Mouse (Mus musculus): ENCODE data around the gene Hspb7.

The Hspb7 gene

GRCm38 (mm10) chr4:141420192-141420829, at the start of gene Hspb7:
TSS of gene Hspb7 (plus strand) at chr4:141420779.
- no peak for DNase-seq (ENCODE audit: low read depth)

- DNase-seq (ENCODE audit: low read depth) = no peak
These were observed 48.2 kb upstream of the Hspb7 start for GRCm38 (mm10) chr4:141372426-141372825.

- no peak for DNase-seq (ENCODE audit: low read depth)
These were observed 40.9 kb upstream of the Hspb7 start for GRCm38 (mm10) chr4:141379674-141380073.

GRCm38 (mm10) chr4:141382406-141382805, 38.2 kb upstream of the Hspb7 start:
- DNase-seq (ENCODE audit: low read depth) = no peak

- DNase-seq (ENCODE audit: low read depth) = peak; percentile 75
These were observed 35.3 kb upstream of the Hspb7 start for GRCm38 (mm10) chr4:141385275-141385674.

- DNase-seq (ENCODE audit: low read depth) = no peak
These were observed 34.4 kb upstream of the Hspb7 start for GRCm38 (mm10) chr4:141386150-141386549.

GRCm38 (mm10) chr4:141387093-141387784, 33.3 kb upstream of the Hspb7 start:
- DNase-seq (ENCODE audit: low read depth) = peak; percentile 75

- DNase-seq (ENCODE audit: low read depth) = no peak
These were observed 32.6 kb upstream of the Hspb7 start for GRCm38 (mm10) chr4:141387933-141388332.

- DNase-seq (ENCODE audit: low read depth) = no peak
These were observed 31.0 kb upstream of the Hspb7 start for GRCm38 (mm10) chr4:141389366-141390150.

GRCm38 (mm10) chr4:141391293-141391692, 29.3 kb upstream of the Hspb7 start:
- no peak for DNase-seq (ENCODE audit: low read depth)

GRCm38 (mm10) chr4:141394751-141395150, 25.8 kb upstream of the Hspb7 start:
- no peak for DNase-seq (ENCODE audit: low read depth)

- no peak for DNase-seq (ENCODE audit: low read depth)
These were observed 22.7 kb upstream of the Hspb7 start for GRCm38 (mm10) chr4:141397861-141398260.

- DNase-seq (ENCODE audit: low read depth) = no peak
These were observed 22.0 kb upstream of the Hspb7 start, which contains the start of gene Clcnka for GRCm38 (mm10) chr4:141398545-141398944. TSS of gene Clcnka (minus strand) at chr4:141398724.

GRCm38 (mm10) chr4:141400171-141400570, 20.4 kb upstream of the Hspb7 start:
- DNase-seq (ENCODE audit: low read depth) = no peak

- peak; percentile 87 for DNase-seq (ENCODE audit: low read depth)
These were observed 15.9 kb upstream of the Hspb7 start for GRCm38 (mm10) chr4:141404518-141405313.

GRCm38 (mm10) chr4:141405314-141405622, 15.3 kb upstream of the Hspb7 start:
- DNase-seq (ENCODE audit: low read depth) = no peak

- peak; percentile 59 for DNase-seq (ENCODE audit: low read depth)
These were observed 13.9 kb upstream of the Hspb7 start for GRCm38 (mm10) chr4:141406516-141407299.

GRCm38 (mm10) chr4:141408577-141408976, 12.0 kb upstream of the Hspb7 start:
- DNase-seq (ENCODE audit: low read depth) = no peak

GRCm38 (mm10) chr4:141411430-141411992, 9.1 kb upstream of the Hspb7 start:
- DNase-seq (ENCODE audit: low read depth) = no peak

GRCm38 (mm10) chr4:141415924-141416323, 4.7 kb upstream of the Hspb7 start, which contains the start of gene Clcnkb:
TSS of gene Clcnkb (minus strand) at chr4:141416014.
- no peak for DNase-seq (ENCODE audit: low read depth)

Measured in naive thymus-derived CD4-positive, alpha-beta T cell, adult 2 months (primary cell).